Mouse (Mus musculus) c-Kit-negative CD71-positive TER-119-positive erythroid progenitor cells, embryonic 14.5 days (primary cell): ENCODE measurements around the gene Nkx2-5.

Experiments used
- DNase-seq: peaks from one replicate; pipeline ENCODE4 v3.0.0-alpha.2; 2013; ENCODE audit warnings: low read depth, low spot score

Nkx2-5 gene

DNA sequence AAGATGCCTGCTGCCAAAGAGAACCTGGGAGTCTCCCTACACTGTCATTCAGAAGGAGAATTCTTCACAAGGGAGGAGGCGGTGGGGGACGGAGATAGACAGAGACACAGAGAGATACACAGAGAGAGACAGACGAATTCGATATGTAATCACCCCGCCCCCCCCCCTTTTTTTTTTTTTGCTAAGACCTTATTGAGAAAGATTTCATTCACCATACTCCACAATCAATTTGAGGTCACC lies at the start of gene Nkx2-5:
Nkx2-5 (minus strand) TSS at position 101 of the 240 bp plus-strand sequence.
- no peak for DNase-seq

DNA sequence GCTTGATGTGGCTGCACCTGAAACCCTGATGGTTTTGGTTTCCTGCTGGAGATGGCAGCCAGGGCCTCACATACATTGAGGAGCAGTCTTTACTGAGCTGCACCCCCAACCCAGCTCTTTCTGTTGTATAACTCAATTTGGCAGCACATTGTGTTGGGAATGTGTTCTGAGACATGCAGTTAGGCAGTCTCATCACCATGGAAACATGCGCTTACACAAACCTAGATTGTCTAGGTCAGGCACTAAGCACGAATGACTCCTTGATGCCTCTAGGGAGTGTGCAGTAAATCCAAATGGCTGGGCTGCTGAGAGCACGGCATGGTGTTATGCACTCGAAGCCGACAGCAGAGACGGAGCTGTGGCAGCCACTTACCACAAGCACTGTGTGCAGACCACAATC lies 49.5 kb upstream of the Nkx2-5 start:
- DNase-seq = no peak

DNA sequence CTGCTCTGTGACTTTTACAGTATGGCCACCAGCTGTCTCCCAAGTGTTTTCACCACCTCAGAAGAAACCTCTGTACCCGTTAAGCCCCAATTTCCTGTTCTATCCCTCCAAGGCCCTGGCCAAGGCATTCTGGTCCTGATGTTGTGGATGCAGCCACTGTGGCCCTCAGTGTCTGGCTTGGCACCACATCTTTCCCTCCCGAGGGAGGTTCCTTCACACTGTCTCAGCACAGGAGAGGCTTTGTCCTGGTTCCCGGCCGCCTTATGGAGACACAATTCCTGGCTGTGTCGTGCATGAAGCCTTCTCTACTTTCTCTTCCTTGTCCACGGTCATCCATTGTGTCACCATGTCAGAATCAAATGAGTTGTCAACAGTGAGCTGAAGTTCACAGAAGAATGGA lies 48.7 kb upstream of the Nkx2-5 start:
- no peak for DNase-seq

DNA sequence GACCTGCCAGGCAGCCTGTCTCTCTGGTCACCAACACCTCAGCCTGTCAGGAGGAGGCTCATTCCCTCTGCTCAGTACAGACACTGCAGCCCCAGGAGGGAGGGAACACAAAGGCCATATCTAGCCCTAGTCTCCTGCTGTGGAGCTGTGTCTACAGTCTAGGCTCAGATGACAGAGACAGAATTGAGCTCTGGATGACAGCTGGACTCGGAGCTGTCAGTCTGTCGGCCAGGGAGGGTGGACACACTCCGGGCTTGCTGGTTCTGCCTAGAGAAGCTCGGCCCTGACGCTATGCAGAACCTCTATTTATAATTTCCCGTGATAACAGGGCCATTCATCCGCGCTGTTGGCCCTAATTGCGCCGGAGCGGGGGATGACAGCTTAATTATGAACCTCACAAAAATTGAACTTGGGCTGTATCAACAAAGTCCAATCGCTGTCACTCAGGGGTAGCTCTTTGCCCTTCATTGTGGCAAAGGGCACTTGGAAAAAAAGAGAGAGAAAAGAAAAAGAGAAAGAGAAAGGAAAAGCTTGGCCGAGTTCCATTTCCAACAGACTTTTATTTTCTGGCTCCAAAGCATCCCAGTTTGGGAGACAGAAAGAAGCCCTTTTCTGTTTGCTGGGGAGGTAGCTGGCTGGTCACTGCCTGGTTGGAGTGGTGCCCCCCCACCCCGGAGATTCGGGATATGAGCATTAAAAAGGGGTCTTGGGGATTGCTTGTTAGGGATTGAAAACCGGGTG lies 48.0 kb upstream of the Nkx2-5 start:
- DNase-seq = no peak

DNA sequence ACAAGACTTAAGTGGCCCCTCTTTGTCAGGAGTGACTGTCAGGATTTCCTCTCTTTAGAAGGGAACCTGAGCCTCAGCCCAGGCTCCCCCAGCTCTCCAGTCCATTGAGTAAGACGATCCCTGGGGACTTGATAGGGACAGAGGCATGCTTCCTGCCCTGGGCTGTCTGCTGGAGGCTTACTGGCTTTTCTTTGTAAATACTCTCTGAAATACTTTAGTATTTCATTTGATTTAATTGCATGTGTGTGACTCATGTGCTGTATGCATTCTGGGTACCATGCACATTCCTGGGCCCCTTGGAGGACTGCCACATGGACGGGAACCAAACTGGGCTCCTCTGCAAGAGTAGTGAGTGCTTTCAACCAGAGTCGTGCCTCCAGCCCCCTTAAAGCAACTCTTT lies 43.1 kb upstream of the Nkx2-5 start:
- DNase-seq = no peak

DNA sequence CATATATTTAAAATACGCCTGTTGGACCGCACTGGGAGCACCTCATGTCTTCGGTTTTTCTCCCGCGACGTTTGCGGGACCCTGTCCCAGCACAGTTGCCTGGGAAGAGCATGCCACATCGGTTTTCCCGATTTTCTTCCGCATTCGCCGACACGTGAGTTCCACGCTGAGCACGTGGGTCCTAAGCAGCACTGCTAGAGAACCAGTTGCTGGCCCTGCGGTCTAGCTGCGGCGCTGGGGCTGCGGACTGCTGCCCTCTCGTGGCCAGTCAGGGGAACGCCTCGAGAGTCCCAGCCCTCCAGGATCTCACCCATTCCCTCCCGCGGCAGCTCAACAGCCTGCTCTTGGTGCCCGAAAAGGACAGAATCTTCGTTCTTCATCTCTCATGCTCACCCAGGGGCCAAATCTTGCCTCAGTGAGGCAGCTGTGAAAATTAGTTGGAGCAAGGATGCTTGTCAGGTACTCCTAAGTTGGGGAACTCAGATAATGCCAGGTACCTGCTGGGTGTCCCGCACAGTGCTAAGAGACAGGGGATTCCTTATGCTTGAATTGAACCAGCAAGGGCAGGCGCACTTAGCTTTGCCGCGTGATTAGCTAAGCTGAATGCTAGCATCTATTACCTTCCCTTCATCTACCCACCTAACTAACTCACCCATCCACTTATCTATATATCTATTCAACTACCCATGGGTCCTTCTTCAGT lies 41.4 kb upstream of the Nkx2-5 start:
- peak; percentile 66 for DNase-seq

DNA sequence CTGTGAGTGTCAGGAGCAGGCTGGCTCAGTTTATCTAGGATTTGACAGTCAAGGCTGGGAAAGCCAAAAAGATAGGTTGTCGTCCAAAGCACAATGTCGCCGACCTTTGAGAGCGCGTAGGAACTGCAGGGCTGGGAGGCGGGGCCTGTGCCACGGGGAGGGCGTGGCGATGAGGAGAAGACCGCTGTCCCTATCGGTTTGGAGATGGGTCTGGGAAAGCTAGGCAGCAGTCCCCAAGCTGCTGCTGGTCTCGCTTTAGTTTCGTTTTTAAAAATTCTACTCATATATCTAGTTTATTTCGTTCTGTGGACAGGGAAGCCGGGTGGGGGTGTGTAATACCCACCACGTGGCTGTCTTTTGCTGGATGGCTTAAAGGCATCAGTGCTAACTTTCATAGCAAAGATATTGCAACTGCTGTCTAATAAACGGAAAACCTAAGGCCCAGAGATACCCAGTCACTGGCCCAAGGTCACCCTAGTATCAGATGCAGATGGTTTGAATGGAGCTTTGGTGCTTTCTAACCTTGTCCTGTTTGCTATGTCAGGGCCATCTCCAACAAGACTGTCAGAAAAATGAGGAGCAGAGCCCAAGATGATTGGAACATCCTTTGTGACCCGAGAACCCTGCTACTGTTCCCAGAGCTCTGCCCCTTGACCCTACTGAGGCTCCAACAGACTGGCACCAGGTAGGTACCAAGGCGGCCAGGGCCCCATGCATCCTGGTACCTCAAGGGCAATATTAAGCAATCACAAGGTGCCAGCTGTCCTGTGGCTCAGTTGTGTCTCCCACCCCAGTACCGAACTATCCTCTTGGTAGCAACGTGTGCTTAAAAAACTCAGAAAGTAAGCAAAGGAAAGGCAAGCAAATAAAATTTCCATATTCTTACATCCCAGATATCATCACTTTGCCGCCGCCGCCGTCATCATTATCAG lies 40.5 kb upstream of the Nkx2-5 start:
- peak; percentile 78 for DNase-seq

DNA sequence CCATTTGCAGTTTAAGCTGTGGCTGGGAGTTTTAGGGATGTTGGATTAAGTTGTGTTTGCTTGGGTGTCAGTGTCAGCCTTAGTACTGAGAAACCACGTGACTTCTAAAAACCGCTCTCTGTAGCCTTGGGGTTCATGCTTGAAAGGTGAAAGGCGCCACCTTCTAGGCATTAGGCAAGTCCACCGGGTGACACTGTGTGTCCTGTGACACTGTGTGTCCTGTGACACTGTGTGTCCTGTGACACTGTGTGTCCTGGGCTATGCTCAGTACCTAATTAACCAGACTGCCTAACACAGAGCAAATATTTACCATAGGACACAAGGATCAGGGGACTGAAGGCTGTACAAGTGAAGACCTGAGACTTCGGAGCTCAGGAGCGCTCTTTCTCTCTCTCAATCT lies 38.8 kb upstream of the Nkx2-5 start:
- no peak for DNase-seq

DNA sequence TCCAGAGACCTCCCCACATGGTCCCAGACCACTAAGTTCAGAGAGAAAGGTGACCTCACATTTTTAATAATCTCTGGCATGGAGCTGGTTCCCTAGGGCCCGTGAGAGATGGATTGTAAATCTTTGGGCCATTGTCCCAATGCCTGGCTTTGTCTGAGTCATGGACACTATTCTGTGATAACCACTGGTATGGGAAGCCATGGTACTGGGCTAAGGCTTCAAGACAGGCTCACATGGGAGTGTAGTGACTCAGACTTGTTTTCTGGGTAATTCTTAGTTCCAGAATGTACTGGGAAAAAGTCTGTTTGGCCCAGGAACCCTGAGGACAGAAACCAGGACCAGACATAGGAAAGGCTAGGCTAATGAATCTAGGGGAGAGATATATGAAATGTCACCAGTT lies 37.9 kb upstream of the Nkx2-5 start:
- no peak for DNase-seq

DNA sequence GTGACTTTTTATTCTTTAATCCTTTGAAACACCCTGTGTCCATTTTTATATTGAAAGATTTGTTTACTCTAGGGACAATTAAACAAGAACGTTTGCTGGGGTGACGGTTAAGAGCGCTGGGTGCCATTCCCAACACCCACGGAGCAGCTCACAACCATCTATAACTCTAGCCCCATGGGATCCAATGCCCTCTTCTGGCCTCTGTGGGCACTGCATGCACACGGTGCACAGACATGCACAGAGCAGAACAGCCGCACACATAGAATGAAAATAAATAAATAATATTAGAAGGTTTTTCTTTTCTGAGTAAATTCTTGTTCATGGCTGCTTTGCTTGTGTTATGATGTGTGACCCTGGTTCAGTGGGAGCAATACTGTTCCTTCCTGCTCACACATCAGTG lies 34.4 kb upstream of the Nkx2-5 start:
- DNase-seq = no peak

DNA sequence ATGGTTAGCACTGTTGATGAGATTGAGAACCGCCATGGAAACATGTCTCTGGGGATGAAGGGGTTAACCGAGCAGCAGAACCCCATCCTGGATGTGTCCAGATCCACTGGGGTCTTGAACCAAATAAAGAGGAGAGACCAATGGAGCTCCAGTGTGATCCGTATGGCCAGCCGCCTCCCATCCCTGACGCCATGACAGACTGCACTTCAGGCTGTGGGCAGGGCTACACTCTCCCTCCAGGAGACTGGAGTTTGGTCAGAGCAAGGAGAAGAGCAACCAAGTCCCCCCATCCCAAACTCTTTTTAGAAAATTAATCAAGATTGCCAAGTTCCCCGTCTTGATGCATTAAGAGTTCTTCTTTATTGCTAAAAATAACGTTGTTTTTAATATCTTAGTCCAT lies 33.1 kb upstream of the Nkx2-5 start:
- no peak for DNase-seq

DNA sequence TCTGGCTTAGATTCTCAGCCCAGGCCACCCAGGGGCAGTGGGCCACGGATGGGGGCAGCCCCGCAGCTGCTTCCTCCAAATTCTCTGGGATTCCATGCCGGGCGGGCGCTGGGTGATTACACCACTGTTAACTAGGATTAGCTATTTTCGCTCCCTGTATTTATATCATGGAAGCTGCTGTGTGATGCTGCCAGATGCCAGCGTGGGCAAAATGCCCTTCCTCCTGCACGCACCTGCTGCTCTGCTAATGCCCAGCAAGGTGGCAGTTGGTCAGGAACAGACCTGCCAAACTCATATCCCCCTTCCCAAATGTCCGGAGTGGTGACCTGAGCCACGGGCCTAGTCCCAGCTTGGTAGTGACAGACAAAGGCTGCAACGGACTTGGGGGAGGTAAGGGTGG lies 29.7 kb upstream of the Nkx2-5 start:
- no peak for DNase-seq

DNA sequence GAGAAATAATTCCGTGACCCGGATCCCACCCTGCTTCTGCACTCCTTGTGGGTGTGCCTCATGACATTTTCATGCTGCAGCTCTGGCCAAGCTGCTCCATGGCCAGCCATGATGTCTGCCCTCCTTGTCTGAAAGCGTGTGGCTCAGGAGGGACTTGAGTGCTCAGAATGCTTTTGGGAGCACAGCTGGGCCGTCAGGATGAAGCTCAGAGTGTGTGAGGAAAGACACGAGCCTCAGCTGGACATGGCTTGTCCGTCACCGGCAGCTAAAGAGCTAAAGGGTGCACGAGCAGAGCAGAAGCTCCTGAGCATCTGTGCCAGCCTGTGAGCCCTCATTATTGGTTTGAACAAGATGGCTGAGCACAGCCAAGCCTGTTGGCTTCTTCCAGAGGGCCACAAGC lies 28.7 kb upstream of the Nkx2-5 start:
- no peak for DNase-seq

DNA sequence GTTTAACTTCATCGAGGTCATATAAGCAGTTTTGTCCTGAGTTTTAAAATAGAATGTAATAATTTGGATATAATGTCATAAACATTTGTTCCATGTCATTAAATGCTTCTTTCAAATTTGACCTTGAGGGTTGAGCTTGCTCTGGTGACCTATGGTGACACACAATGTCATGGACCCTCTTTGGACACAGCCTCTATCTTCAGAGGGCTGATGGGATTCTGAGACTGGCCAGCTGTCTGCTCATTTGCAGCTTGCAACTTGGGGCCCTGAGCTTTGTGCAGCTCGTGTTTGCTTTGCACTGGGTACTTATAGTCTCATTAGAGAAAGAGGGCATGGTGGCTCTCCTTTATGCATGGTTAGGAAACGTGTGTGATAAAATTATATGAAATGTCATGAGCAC lies 28.1 kb upstream of the Nkx2-5 start:
- no peak for DNase-seq

DNA sequence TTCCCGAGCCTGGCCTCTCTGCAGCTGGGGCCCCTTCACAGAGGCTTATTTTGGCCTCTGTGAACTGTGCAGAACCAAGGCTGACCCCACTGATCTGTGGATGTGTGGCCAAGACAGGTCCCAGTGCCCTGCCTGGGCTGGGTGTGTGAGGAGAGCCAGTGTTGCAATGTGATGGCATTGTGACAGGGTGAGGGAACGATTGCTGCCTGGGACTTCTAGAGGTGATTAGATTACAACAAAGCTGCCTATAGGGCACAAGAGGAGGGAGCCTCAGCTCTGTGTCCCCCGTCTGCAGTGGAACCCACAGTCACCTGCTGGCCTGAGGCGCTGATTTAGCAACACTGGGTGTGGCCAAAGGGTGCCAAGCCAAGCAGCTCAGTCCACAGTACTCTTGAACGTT lies 23.9 kb upstream of the Nkx2-5 start:
- DNase-seq = no peak

DNA sequence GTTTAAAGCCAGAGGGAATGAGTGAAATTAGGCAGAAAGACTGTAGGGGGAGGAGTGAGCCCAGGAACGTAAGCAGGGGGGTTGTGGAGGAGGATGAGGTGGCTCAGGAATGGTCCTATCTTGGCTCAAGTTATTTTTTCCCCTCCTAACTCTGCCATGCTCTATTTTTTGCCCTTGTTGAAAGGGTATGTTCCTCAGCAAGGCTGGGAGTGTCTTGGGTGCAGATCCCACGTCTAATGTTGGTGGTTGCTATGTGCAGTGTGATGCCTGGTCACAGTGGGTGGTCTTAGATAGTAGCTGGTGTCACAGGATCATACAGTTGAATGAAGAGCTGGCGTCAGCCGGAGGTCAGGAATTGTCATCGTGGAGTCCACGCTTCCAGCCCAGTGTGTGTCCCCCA lies 20.3 kb upstream of the Nkx2-5 start:
- DNase-seq = no peak

DNA sequence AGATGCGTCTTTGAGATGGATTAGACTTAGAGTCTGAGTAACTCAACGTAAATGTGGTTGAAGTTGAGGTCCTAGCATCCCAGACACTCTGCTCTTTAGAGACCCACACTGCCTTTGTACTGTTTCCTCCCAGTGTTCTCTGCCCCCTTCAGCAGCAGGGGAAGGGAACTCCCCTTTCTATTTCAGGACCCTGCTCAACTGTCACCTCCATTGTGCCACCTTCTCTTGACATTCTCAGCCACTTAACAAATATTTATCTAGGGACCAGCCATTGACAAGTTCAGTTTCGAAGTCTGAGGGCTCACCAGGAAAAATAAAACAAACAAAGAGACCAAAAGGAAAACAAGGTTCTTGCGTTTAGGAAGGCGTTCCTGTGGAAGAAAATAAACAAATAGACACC lies 19.5 kb upstream of the Nkx2-5 start:
- DNase-seq = no peak

DNA sequence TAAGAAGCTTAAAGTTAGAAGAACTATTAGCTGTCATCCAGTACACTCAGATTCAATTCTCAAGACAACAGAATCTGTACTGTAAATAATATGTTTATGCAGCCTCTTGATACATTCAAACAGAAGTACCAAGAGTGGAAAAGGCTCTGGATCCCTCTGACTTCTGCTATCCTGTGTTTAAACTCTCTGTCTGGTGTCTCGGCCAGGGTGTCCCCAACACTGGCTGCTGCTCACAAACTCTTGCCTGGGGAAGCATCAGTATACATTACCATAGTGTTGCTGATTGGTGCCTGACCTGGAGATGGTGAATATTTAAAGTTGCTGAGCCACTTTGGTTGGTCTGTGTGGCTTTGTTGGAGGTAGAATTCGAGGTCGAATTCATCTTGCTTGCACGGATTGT lies 17.0 kb upstream of the Nkx2-5 start:
- DNase-seq = no peak

DNA sequence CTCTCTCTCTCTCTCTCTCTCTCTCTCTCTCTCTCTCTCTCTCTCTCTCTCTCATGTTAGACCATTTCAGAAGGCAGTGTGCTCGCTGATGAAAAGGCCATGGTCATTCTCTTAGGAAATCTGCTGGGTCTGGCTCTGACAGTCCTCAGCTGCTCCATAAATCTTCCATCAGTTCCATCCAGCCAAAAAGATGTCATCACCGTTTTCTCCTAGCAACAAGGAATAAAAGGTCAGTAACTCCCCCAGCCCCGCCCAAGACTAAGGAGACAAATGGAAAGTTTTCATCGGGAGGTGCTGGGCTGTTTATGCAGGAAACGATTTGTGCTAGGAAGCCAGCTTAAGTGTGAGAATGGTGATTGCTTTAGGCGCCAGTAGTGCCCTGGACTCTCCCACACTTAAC lies 16.6 kb upstream of the Nkx2-5 start:
- no peak for DNase-seq

DNA sequence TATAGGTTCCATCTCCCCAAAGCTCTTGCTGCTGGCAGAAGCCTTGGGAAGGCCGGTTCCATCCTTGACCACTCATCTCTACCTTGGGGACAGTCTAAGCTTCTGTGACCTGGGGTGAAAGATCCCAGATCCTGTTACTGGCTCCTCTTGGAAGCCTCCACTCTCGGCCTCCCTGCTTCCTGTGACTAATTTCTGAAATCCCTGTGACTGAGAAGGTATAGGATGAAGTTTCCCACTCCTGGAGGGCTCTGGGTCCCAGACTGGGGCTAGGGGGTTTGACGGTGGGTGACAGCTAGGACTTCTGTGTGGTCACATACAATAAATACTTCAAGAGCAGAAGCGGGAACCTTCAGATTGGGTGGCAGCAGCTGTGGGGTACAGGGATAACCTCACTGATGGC lies 16.1 kb upstream of the Nkx2-5 start:
- no peak for DNase-seq

DNA sequence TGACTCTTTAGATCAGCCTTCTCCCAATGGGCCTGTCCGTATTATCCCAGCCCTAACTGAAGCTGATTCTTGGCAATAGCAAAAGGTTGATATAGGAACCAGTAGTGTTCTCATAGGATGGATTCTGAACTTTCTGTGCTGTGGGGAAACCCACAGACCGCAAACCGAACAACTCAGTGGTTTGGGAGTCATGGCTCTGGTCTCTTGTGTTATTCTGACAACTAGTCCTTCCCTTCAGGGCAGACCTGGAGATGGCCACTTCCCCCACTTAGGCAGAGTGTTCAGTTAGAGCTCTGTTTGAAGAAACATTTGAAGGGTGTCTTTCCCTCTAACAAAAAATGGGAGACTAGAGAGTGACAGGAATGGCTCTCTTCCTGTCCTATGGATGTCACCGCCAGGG lies 7.5 kb upstream of the Nkx2-5 start:
- DNase-seq = no peak

DNA sequence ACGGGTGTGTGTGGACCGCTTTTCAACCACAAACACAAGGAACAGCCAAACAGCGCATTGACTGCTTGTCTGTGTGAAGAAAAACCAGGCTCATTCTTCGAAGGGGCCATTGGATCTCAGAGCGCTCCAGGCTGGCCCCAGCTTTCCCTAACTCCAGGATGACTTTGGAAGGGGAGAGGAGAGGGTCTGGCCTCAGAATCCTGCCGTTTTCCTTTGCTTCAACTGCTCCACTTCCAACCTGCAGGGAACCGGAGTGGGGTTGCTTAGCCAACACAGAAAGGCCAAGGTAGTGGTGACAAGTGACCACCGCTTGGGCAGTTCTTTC lies 6.3 kb upstream of the Nkx2-5 start:
- DNase-seq = no peak
